Mouse (Mus musculus): Measurements from ENCODE around the gene Cox7a2.

The Cox7a2 gene

GRCm38 (mm10) chr9:79759385-79760005 is at the start of gene Cox7a2:
Gene Cox7a2 (minus strand): TSS chr9:79759878.
- peak; percentile 88 for DNase-seq (ENCODE audit: low spot score)

GRCm38 (mm10) chr9:79809411-79809810 is 49.7 kb upstream of the Cox7a2 start:
- DNase-seq (ENCODE audit: low spot score): no peak

- no peak for DNase-seq (ENCODE audit: low spot score)
Observed at GRCm38 (mm10) chr9:79807178-79807577, 47.5 kb upstream of the Cox7a2 start.

GRCm38 (mm10) chr9:79806317-79807075 is 46.8 kb upstream of the Cox7a2 start:
- DNase-seq (ENCODE audit: low spot score): no peak

GRCm38 (mm10) chr9:79805426-79805825 is 45.7 kb upstream of the Cox7a2 start:
- no peak for DNase-seq (ENCODE audit: low spot score)

GRCm38 (mm10) chr9:79796461-79797135 is 36.9 kb upstream of the Cox7a2 start:
- no peak for DNase-seq (ENCODE audit: low spot score)

- DNase-seq (ENCODE audit: low spot score): no peak
Observed at GRCm38 (mm10) chr9:79795076-79795475, 35.4 kb upstream of the Cox7a2 start.

GRCm38 (mm10) chr9:79792841-79793835 is 33.5 kb upstream of the Cox7a2 start, which contains the start of gene Tmem30a:
Gene Tmem30a (minus strand): TSS chr9:79793507.
- peak; percentile 95 for DNase-seq (ENCODE audit: low spot score)

- no peak for DNase-seq (ENCODE audit: low spot score)
Observed at GRCm38 (mm10) chr9:79785794-79786085, 26.1 kb upstream of the Cox7a2 start.

- DNase-seq (ENCODE audit: low spot score): no peak
Observed at GRCm38 (mm10) chr9:79784934-79785793, 25.5 kb upstream of the Cox7a2 start.

- no peak for DNase-seq (ENCODE audit: low spot score)
Observed at GRCm38 (mm10) chr9:79784439-79784838, 24.8 kb upstream of the Cox7a2 start.

GRCm38 (mm10) chr9:79779354-79779753 is 19.7 kb upstream of the Cox7a2 start:
- DNase-seq (ENCODE audit: low spot score): no peak

GRCm38 (mm10) chr9:79766991-79767545 is 7.4 kb upstream of the Cox7a2 start:
- DNase-seq (ENCODE audit: low spot score): no peak

GRCm38 (mm10) chr9:79765329-79765728 is 5.7 kb upstream of the Cox7a2 start:
- no peak for DNase-seq (ENCODE audit: low spot score)

- DNase-seq (ENCODE audit: low spot score): no peak
Observed at GRCm38 (mm10) chr9:79762519-79762918, 2.8 kb upstream of the Cox7a2 start.

GRCm38 (mm10) chr9:79760076-79760475 is 398 bp upstream of the Cox7a2 start:
- no peak for DNase-seq (ENCODE audit: low spot score)

GRCm38 (mm10) chr9:79755311-79755710 is 4.4 kb downstream of the Cox7a2 start:
- no peak for DNase-seq (ENCODE audit: low spot score)

- no peak for DNase-seq (ENCODE audit: low spot score)
Observed at GRCm38 (mm10) chr9:79751846-79752245, 7.8 kb downstream of the Cox7a2 start.

- DNase-seq (ENCODE audit: low spot score): no peak
Observed at GRCm38 (mm10) chr9:79750709-79751108, 9.0 kb downstream of the Cox7a2 start.

- no peak for DNase-seq (ENCODE audit: low spot score)
Observed at GRCm38 (mm10) chr9:79745036-79745435, 14.6 kb downstream of the Cox7a2 start.

GRCm38 (mm10) chr9:79735608-79736007 is 24.1 kb downstream of the Cox7a2 start:
- no peak for DNase-seq (ENCODE audit: low spot score)

All from left cerebral cortex, adult 11 months (tissue).